Mouse (Mus musculus) brain, embryonic 14.5 days (tissue): ENCODE measurements around the gene Hk3.

Source experiments
- CTCF ChIP-seq: fragments of 200-500 bp; IDR thresholded peaks from 2 replicates; pipeline ENCODE4 v1.5.1; 2012; ENCODE audit warnings: inconsistent platforms, mild to moderate bottlenecking, moderate library complexity, borderline replicate concordance; ENCODE audit not compliant: insufficient read depth, insufficient read length; ENCODE audit errors: extremely low read depth
- POLR2A ChIP-seq: fragments of 200-500 bp; IDR thresholded peaks from 2 replicates; pipeline ENCODE4 v1.6.1; 2012; ENCODE audit warnings: mild to moderate bottlenecking, inconsistent platforms, borderline replicate concordance; ENCODE audit not compliant: poor library complexity, insufficient read depth, insufficient read length, severe bottlenecking; ENCODE audit errors: extremely low read depth

DNA sequence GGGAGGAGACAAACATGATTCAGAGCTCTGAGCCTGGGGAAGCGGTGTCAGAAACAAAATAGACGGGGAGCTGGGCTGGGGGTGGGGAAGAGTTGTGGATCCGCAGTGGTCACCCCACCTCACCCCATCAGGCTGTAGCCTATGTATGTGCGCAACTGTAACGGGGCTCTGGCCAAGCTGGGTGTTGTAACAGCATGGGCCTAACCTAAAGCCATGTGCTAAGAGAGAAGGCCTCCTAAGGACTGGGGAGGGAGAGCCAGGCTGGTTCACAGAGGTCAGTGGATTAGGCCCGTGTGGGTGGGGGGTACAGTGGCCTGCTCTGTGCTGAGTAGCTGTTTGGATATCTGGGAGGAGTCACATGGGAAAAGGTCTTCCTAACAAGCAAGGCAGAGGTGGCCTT, 61.3 kb downstream of the Hk3 start:
- TF ChIP-seq CTCF (no peak), POLR2A (no peak)
